Mouse (Mus musculus) bone marrow, adult 2 months (tissue): ENCODE data around the gene Myh7b.

Experiments used
- CTCF ChIP-seq: fragments of 200-500 bp; IDR thresholded peaks from 2 replicates; pipeline ENCODE4 v1.5.1; 2011; ENCODE audit warnings: low read length, control low read depth; ENCODE audit not compliant: control insufficient read depth, insufficient read depth
- POLR2A ChIP-seq: fragments of 200-500 bp; IDR thresholded peaks from 2 replicates; pipeline ENCODE4 v1.6.1; 2011; ENCODE audit warnings: low read depth, mild to moderate bottlenecking, control low read depth, low read length, borderline replicate concordance; ENCODE audit not compliant: control insufficient read depth

DNA sequence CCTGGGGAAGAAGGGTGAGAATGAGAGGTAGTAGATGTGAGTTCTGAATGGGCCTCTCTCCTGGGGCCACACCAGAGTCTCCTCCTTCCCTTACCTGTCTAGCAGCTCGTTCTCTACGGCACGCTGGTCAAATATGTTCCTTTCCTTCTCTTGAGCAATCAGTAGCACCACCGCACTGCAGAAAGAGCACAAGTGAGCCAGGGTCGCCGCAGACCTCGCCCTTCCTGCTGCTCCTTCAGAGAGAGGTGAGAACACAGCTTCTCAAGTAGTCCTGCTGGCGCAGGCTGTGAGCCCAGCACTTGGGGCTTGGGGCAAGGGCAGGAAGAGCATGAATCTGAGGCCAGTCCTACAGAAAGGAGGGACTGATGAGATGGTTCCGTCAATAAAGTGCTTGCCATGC is 38.0 kb upstream of the Myh7b start:
- TF ChIP-seq CTCF: no peak
- no peak for TF ChIP-seq POLR2A
